Mouse (Mus musculus): ENCODE results near the gene Sel1l2. TPM values are rescaled to one million over a fixed set of nuclear protein-coding genes. Genes with fewer than 3 reads are reported as not detected.
A peak's percentile ranks its signal among the peaks of the same experiment; 100 is the strongest.
"Not testable (repeated sequence)": the region's sequence is repeated elsewhere in the genome, so short reads cannot be mapped to it uniquely, and the experiment has no call there.

The Sel1l2 gene
- total RNA-seq, 2 experiments from 2014 or later, result not detected

- no peak for DNase-seq (ENCODE audit: low spot score in 2 of 2)
Measured at GRCm38 (mm10) chr2:140215415-140215814, 174.1 kb downstream of the Sel1l2 start.

GRCm38 (mm10) chr2:140214519-140215027, 174.9 kb downstream of the Sel1l2 start:
- DNase-seq (ENCODE audit: low spot score in 2 of 2), result peak in 1 of 2 experiments; percentile 34

- no peak for DNase-seq (ENCODE audit: low spot score in 2 of 2)
Measured at GRCm38 (mm10) chr2:140203756-140204155, 185.8 kb downstream of the Sel1l2 start.

- DNase-seq (ENCODE audit: low spot score in 2 of 2), result no peak
Measured at GRCm38 (mm10) chr2:140202573-140202972, 186.9 kb downstream of the Sel1l2 start.

DNA sequence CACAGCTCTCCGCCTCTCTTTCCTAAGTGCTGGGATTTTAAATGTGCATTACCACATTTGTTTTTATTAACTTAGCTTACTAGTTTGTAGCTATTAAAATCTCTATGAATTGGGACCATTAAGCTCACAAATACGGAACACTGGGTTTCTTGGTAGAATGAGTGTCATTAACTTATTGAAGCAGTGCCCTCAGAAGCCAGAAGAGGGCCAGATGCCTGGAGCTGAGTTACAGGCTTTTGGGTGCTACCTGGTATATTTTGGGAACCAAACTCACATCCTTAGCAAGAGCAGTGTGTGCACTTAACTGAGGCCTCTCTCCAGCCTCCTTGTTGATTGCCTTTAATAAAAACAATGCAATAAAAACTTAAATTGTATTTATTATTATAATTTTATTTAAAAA, 188.8 kb downstream of the Sel1l2 start:
- DNase-seq (ENCODE audit: low spot score in 2 of 2), result no peak

- DNase-seq (ENCODE audit: low spot score in 2 of 2), result not testable (repeated sequence)
Measured at GRCm38 (mm10) chr2:140185685-140186210, 203.8 kb downstream of the Sel1l2 start.

Other genes with a start within 250 kb of the Sel1l2 start
- not detected for gene Gm17374, start 237.7 kb downstream of the Sel1l2 start, total RNA-seq (2021)
- gene Esf1, start 219.1 kb downstream of the Sel1l2 start, total RNA-seq (2021), result 10 to 100 TPM; 18.9 to 21.3 TPM
- gene Ndufaf5, start 219.1 kb downstream of the Sel1l2 start, total RNA-seq (2021), result 10 to 100 TPM; 45.1 to 46.5 TPM
- 10 to 100 TPM; 48.7 to 54.6 TPM for gene Macrod2, start 5.6 kb upstream of the Sel1l2 start, total RNA-seq (2021)

Data from layer of hippocampus, postnatal 14 days (tissue).